Mouse (Mus musculus) bone marrow macrophage, adult 2 months (primary cell): ENCODE measurements around the gene Gm20388. TPM values are rescaled to one million over a fixed set of nuclear protein-coding genes. Genes with fewer than 3 reads are reported as not detected.

Experiments used
- H3K27ac ChIP-seq: 2 replicates; pipeline ENCODE4 v1.5.1; 2012; ENCODE audit warnings: low read depth, low read length; ENCODE audit not compliant: insufficient read depth
- H3K4me1 ChIP-seq: 2 replicates; pipeline ENCODE4 v1.6.1; 2012; ENCODE audit warnings: low read length; ENCODE audit not compliant: control insufficient read depth, insufficient read depth
- H3K4me3 ChIP-seq: 2 replicates; pipeline ENCODE4 v1.5.1; 2012; ENCODE audit warnings: mild to moderate bottlenecking, low read length, moderate library complexity; ENCODE audit not compliant: insufficient read depth
- CTCF ChIP-seq: IDR thresholded peaks from 2 replicates; pipeline ENCODE4 v1.5.1; 2012; ENCODE audit warnings: low read depth, mild to moderate bottlenecking, low read length, moderate library complexity
- POLR2A ChIP-seq: IDR thresholded peaks from 2 replicates; pipeline ENCODE4 v1.6.1; 2012; ENCODE audit warnings: mild to moderate bottlenecking, low read depth, low read length, borderline replicate concordance
- polyA plus RNA-seq: library from polyadenylated mRNA; stranded (reverse); fragments of >200 nt; gene quantifications from 2 replicates; pipeline ENCODE4 v1.2.4, GENCODE M21; 2012; ENCODE audit not compliant: missing spikeins, insufficient read depth, insufficient read length

The Gm20388 gene
- polyA plus RNA-seq, 1 experiment = 32.7 TPM

GRCm38 (mm10) chr8:120189440-120189839 lies 278.8 kb downstream of the Gm20388 start:
- no peak overlapping the region for H3K27ac ChIP-seq
- H3K4me3 ChIP-seq = no peak overlapping the region
- H3K4me1 ChIP-seq = 0 out of 2 replicates have a peak, but pooled peaks cover 5% of the 10 kb centered on the region
- no peak for TF ChIP-seq POLR2A
- TF ChIP-seq CTCF = no peak

DNA sequence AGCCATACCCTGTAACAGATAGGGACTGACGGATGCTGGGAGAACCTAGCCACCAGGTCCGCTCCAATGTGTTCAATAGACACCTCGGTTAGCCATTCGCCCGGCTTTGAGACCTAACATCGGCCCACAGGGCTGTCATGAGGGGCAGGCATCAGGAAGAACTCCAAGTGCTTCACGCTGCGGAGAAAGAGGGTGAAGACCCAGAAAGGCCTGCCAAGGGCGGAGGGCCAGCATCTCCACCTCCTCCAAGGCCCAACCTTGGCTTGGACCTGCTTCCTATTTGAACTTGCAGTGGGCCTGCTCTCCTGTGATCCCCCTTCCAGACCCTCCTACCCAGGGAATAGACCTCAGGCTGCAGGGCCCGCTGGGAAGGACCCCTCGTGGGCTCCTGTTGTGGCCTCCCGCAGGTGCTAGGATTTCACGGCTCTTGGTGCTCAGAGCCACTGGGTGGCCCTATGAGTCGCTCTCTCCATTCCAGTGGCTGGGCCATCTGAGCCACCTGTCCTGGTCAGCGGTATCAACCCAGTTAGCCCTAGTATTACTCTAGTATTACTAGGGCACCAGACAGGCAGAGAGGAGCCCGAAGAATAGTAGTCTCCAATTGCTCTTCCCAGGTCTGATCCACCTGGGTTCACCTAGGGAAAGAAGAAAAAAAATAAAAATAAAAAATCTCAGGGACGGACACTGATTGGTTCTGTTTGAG lies 279.6 kb downstream of the Gm20388 start:
- Histone ChIP-seq H3K4me3 (no peak overlapping the region), H3K27ac (no peak overlapping the region), H3K4me1 (0 out of 2 replicates have a peak, but pooled peaks cover 5% of the 10 kb centered on the region)
- TF ChIP-seq CTCF (no peak), POLR2A (no peak)

- H3K27ac ChIP-seq = peak overlapping the region; percentile 11; the same call in 1 of the 2 replicates
- H3K4me3 ChIP-seq = peak overlapping the region; percentile 26
- TF ChIP-seq CTCF = no peak
- no peak for TF ChIP-seq POLR2A
- H3K4me1 ChIP-seq = 0 out of 2 replicates have a peak, but pooled peaks cover 5% of the 10 kb centered on the region
Measured at GRCm38 (mm10) chr8:120190810-120191413, 280.3 kb downstream of the Gm20388 start.

DNA sequence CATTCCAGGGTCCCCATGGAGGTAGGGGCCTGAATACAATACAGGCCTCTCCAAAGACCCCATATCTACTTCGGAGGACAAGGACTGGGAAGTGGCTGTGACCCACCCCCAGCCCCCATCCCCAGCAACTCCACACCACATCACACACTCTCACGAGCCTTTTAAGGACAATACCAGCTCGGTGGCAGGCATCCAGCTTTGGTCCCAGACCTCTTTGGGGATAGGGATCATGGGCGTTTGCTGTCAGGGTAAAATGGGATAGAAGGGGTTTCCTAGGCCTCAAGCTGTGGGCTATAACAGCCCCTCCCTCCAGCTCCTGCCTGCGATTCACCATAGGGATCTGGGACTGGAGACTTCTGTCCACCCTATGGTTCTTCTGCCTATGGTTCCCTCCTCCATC lies 281.0 kb downstream of the Gm20388 start:
- no peak for TF ChIP-seq POLR2A
- no peak overlapping the region for H3K27ac ChIP-seq
- H3K4me3 ChIP-seq = no peak overlapping the region
- 0 out of 2 replicates have a peak, but pooled peaks cover 5% of the 10 kb centered on the region for H3K4me1 ChIP-seq

DNA sequence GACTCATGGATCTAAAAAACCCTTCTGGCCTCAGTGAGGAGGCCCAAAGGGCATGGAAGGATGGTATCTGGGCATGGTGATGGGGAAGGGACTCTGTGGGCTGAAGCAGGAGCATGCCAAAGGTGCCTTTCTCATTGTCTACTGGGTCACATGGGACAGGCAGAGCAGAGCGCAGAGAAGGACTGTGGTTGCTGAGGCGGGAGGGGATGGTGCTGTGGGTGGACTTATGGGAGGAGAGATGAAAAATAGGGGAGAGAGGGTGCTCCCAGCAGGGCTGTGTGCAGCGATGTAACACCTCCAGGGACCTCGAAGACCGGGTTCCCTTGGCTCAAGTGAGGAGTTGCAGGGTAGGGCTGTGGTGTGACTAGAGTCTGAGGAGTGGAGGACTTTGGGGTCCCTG lies 281.5 kb downstream of the Gm20388 start:
- TF ChIP-seq CTCF (no peak), POLR2A (no peak)
- H3K4me1 ChIP-seq = 0 out of 2 replicates have a peak, but pooled peaks cover 5% of the 10 kb centered on the region
- H3K4me3 ChIP-seq = no peak overlapping the region
- no peak overlapping the region for H3K27ac ChIP-seq

DNA sequence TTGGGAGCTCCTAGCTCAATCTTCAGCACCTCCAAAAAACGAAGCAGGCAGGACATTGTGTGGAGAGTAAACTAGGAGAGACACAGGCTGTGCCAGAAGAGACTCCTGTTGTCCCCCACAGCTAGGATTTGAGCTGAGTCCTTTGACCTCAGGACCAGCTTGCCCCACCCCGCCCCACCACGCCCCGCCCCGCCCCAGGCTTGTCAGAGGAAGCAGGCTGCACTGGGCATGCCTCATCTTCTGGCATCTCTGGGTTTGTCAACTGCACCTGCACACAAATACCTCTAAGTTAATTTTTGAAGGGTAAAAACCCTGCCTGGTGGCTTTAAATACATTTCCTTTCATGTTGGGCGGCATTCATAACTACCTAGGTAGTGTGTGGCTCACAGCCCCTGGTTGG lies 290.7 kb downstream of the Gm20388 start:
- TF ChIP-seq POLR2A = no peak
- no peak for TF ChIP-seq CTCF
- no peak overlapping the region for H3K27ac ChIP-seq
- no peak overlapping the region for H3K4me3 ChIP-seq
- H3K4me1 ChIP-seq = no peaks in the 10 kb centered on the region

- no peak for TF ChIP-seq POLR2A
- TF ChIP-seq CTCF = no peak
Measured at GRCm38 (mm10) chr8:120202546-120202945, 291.9 kb downstream of the Gm20388 start.

DNA sequence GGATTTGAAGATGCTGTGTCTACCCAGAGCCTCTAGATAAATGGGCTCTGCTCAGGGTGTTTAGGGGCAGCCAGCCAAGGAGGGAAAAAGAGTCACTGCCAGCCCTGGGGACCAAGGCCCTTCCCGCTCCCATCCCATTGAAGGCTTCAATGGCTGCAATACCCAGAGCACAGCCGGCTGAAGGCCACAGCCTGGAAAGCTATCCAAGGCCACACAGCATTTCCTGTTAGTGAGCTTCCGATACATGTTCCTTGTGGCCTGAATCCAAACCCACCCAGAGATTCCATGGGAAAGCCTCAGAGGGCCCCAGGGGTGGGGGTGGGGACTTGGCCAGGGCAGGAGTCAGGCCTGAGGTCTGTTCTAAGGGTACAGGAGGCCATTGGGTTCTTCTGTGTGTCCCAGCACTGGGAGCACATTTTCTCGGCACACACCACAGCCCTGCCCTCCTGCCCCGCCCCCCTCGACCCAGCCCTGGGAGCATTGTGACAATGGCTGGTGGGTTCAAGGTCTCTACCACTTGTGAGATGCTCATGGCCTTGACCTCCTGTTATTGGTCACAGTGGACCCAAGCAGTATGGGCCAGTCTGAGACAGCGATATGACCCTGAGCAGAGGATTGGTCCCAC lies 294.2 kb downstream of the Gm20388 start:
- no peak for TF ChIP-seq CTCF
- no peak for TF ChIP-seq POLR2A
- no peak overlapping the region for H3K4me3 ChIP-seq
- H3K27ac ChIP-seq = no peak overlapping the region
- no peaks in the 10 kb centered on the region for H3K4me1 ChIP-seq

More at GRCm38 (mm10) chr8:120202546-120202945, 291.9 kb downstream of the Gm20388 start:
- H3K4me1 ChIP-seq = no peaks in the 10 kb centered on the region
- H3K4me3 ChIP-seq = no peak overlapping the region
- H3K27ac ChIP-seq = no peak overlapping the region

DNA sequence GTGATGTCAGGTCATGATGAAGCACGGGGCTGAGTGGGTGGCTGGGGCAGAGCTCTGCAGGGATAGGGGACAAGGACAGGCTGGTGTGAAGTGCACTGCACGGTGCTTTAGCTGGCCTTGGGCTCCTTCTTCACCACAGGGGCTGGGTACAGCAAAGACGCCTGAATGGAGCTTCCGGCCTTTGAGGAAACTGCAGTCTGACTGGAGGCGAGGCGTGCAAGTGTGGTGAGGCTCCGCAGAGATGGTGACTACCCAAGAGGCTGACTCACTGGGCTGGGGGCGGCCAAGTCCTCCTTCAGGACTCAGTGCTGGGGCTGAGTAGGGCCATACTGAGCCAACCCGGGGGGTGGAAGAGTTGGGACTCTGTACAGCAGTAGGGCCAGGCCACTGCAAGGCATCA lies 295.3 kb downstream of the Gm20388 start:
- no peaks in the 10 kb centered on the region for H3K4me1 ChIP-seq
- TF ChIP-seq POLR2A (no peak), CTCF (no peak)
- no peak overlapping the region for H3K27ac ChIP-seq
- H3K4me3 ChIP-seq = no peak overlapping the region

DNA sequence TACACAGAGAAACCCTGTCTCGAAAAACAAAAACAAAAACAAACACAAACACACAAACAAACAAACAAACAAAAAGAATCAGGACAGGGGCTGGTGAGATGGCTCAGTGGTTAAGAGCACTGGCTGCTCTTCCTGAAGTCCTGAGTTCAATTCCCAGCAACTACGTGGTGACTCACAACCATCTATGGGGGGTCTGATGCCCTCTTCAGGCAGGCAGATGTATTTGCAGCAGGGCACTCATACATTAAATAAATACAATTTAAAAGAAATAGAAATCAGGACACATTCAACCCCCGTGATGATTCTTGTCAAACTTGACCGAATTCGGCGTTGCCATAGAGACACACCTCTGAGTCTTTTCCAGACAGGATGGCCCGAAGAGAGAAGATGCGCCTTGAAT lies 296.7 kb downstream of the Gm20388 start:
- Histone ChIP-seq H3K27ac (no peak overlapping the region), H3K4me3 (no peak overlapping the region), H3K4me1 (0 out of 2 replicates have a peak, but pooled peaks cover 2% of the 10 kb centered on the region)
- TF ChIP-seq POLR2A = no peak
- TF ChIP-seq CTCF = no peak
